Comparison of ENCODE assay signal across 7 mouse cellular contexts in genomic region chr19:29334068-29334745, GRCm38 (mm10). TPM values are rescaled to one million over a fixed set of nuclear protein-coding genes. Genes with fewer than 3 reads are reported as not detected.
A peak's percentile ranks its signal among the peaks of the same experiment; 100 is the strongest.
DNase-seq lines count a peak whose midpoint lies in the region; ATAC-seq and TF ChIP-seq lines count a peak whose summit lies in the region.

TSS of gene Rln1 (minus strand) at chr19:29334670.

- peak within 1 kb of the TSS; percentile 21; the same call in 1 of the 2 replicates for H3K4me2 ChIP-seq in CH12.LX (ENCODE audit: insufficient read depth, low read depth, poor library complexity, severe bottlenecking)
- peak within 1 kb of the TSS; percentile 92 for H3K4me2 ChIP-seq in heart, embryonic 13.5 days
- peak within 1 kb of the TSS; percentile 67 for H3K4me2 ChIP-seq in kidney, postnatal 0 days (ENCODE audit: low read length)
- H3K4me2 ChIP-seq in midbrain, embryonic 14.5 days (ENCODE audit: low read length): peak within 1 kb of the TSS; percentile 69

- no peaks in the 10 kb centered on the region for H3K4me1 ChIP-seq in CH12.LX (ENCODE audit: control insufficient read depth in 1 of 2, insufficient read depth in 2 of 2)
- no peaks in the 10 kb centered on the region for H3K4me1 ChIP-seq in cortical plate, adult 2 months (ENCODE audit: control insufficient read depth, insufficient read depth, low read length)
- H3K4me1 ChIP-seq in heart, embryonic 13.5 days: 0 out of 2 replicates have a peak, but pooled peaks cover 9% of the 10 kb centered on the region
- H3K4me1 ChIP-seq in kidney, postnatal 0 days (replicated peaks; ENCODE audit: insufficient read depth, low read length): peaks cover 5% of the 10 kb centered on the region; the same call in 1 of the 2 replicates
- H3K4me1 ChIP-seq in midbrain, embryonic 14.5 days (ENCODE audit: control insufficient read depth, insufficient read depth, low read length): no peaks in the 10 kb centered on the region

- TF ChIP-seq POLR2A in CH12.LX (IDR thresholded peaks at IDR 0.05; ENCODE audit: low read depth, low read length): no peak
- TF ChIP-seq POLR2A in cortical plate, adult 2 months (IDR thresholded peaks at IDR 0.05; ENCODE audit: extremely low read depth, insufficient read depth, low read length): no peak

- H3K79me2 ChIP-seq in CH12.LX (replicated peaks; ENCODE audit: control insufficient read depth, extremely low read depth, insufficient read depth, poor library complexity, severe bottlenecking): no peaks in the 10 kb centered on the region

- DNase-seq in 3134 (ENCODE audit: extremely low read depth, insufficient read length, low spot score) (peak; percentile 7), CH12.LX (ENCODE audit: extremely low read depth) (no peak)
- DNase-seq in kidney, postnatal 0 days (ENCODE audit: low spot score): peak; percentile 65
- DNase-seq in midbrain, embryonic 14.5 days: peak; percentile 77
- DNase-seq in urinary bladder, postnatal 4 days (ENCODE audit: low spot score in 2 of 2): peak; percentile 22 to 64

- no peak within 1 kb of the TSS for H3K9ac ChIP-seq in CH12.LX (ENCODE audit: insufficient read depth, low read depth)
- peak within 1 kb of the TSS; percentile 78 for H3K9ac ChIP-seq in heart, embryonic 13.5 days
- H3K9ac ChIP-seq in kidney, postnatal 0 days (ENCODE audit: low read depth, low read length): peak within 1 kb of the TSS; percentile 25
- peak within 1 kb of the TSS; percentile 59 for H3K9ac ChIP-seq in midbrain, embryonic 14.5 days (replicated peaks; ENCODE audit: low read length)

- no peak for ATAC-seq in heart, embryonic 13.5 days (ENCODE audit: extremely low read depth, insufficient number of reproducible peaks, low FRiP score, low TSS enrichment)
- peak; percentile 82 for ATAC-seq in kidney, postnatal 0 days (replicated peaks; ENCODE audit: low FRiP score, low read depth)
- peak; percentile 58; the same call in 1 of the 2 replicates for ATAC-seq in midbrain, embryonic 14.5 days (ENCODE audit: low FRiP score, low TSS enrichment)

- H3K9me3 ChIP-seq in CH12.LX (replicated peaks; ENCODE audit: low read length): no peaks in the 10 kb centered on the region
- no peaks in the 10 kb centered on the region for H3K9me3 ChIP-seq in heart, embryonic 13.5 days
- H3K9me3 ChIP-seq in kidney, postnatal 0 days (replicated peaks; ENCODE audit: low read length): no peaks in the 10 kb centered on the region
- H3K9me3 ChIP-seq in midbrain, embryonic 14.5 days (ENCODE audit: control insufficient read depth, low read length): no peaks in the 10 kb centered on the region

- WGBS in heart, embryonic 13.5 days: 2% methylated on average over 23 of the region's 23 CpGs
- WGBS in kidney, postnatal 0 days: 4% methylated on average over 23 of the region's 23 CpGs
- WGBS in midbrain, embryonic 14.5 days: 2% methylated on average over 23 of the region's 23 CpGs

- no peak within 1 kb of the TSS for H3K27ac ChIP-seq in CH12.LX (ENCODE audit: insufficient read depth, low read depth)
- no peak within 1 kb of the TSS for H3K27ac ChIP-seq in cortical plate, adult 2 months (ENCODE audit: insufficient read depth, low read length)
- no peak within 1 kb of the TSS for H3K27ac ChIP-seq in heart, embryonic 13.5 days (replicated peaks)
- H3K27ac ChIP-seq in kidney, postnatal 0 days: no peak within 1 kb of the TSS
- H3K27ac ChIP-seq in midbrain, embryonic 14.5 days (replicated peaks; ENCODE audit: low read depth, low read length): peak within 1 kb of the TSS; percentile 9; the same call in 1 of the 2 replicates

- dilution Hi-C loops in CH12.LX (cut with MboI; ENCODE audit: extremely low pct_ligation_motif_present, extremely low pct_unique_long_range_greater_than_20kb, low sequenced_read_pairs): no loop called here

- no peak within 1 kb of the TSS for H3K4me3 ChIP-seq in CH12.LX (replicated peaks in 1 of 3; ENCODE audit: low read depth in 2 of 3, low read length in 2 of 3, poor library complexity in 1 of 3)
- H3K4me3 ChIP-seq in cortical plate, adult 2 months (ENCODE audit: insufficient read depth, low read length): peak within 1 kb of the TSS; percentile 29
- peak within 1 kb of the TSS; percentile 57 for H3K4me3 ChIP-seq in heart, embryonic 13.5 days
- peak within 1 kb of the TSS; percentile 35 for H3K4me3 ChIP-seq in kidney, postnatal 0 days (replicated peaks; ENCODE audit: low read depth, low read length)
- peak within 1 kb of the TSS; percentile 40 for H3K4me3 ChIP-seq in midbrain, embryonic 14.5 days (replicated peaks; ENCODE audit: low read depth, low read length)

- TF ChIP-seq CTCF in CH12.LX (conservative IDR thresholded peaks at IDR 0.05 in 1 of 2, IDR thresholded peaks at IDR 0.05 in 1 of 2; ENCODE audit: low read depth in 2 of 2, low read length in 2 of 2): no peak
- TF ChIP-seq CTCF in cortical plate, adult 2 months (IDR thresholded peaks at IDR 0.05; ENCODE audit: extremely low read depth, insufficient read depth, low read length): no peak
- TF ChIP-seq CTCF in kidney, postnatal 0 days (IDR thresholded peaks at IDR 0.05; ENCODE audit: low read depth): no peak

- no peaks in the 10 kb centered on the region for H3K36me3 ChIP-seq in CH12.LX (replicated peaks in 1 of 2; ENCODE audit: control insufficient read depth in 1 of 2, insufficient read depth in 1 of 2, low read length in 1 of 2)
- H3K36me3 ChIP-seq in heart, embryonic 13.5 days: no peaks in the 10 kb centered on the region
- H3K36me3 ChIP-seq in kidney, postnatal 0 days (ENCODE audit: insufficient read depth, low read length): no peaks in the 10 kb centered on the region
- H3K36me3 ChIP-seq in midbrain, embryonic 14.5 days (ENCODE audit: control insufficient read depth, insufficient read depth, low read length): no peaks in the 10 kb centered on the region

- no peak for TF ChIP-seq EP300 in CH12.LX (IDR thresholded peaks at IDR 0.05; ENCODE audit: low read length)

- in situ Hi-C loops in CH12.LX (cut with MboI; ENCODE audit: low pct_ligation_motif_present, low pct_unique_long_range_greater_than_20kb, low sequenced_read_pairs): no loop called here

- peaks cover 17% of the 10 kb centered on the region for H3K27me3 ChIP-seq in CH12.LX (replicated peaks)
- peaks cover 24% of the 10 kb centered on the region for H3K27me3 ChIP-seq in heart, embryonic 13.5 days (replicated peaks)
- H3K27me3 ChIP-seq in kidney, postnatal 0 days (ENCODE audit: insufficient read depth, low read length): no peaks in the 10 kb centered on the region
- no peaks in the 10 kb centered on the region for H3K27me3 ChIP-seq in midbrain, embryonic 14.5 days (ENCODE audit: control insufficient read depth, insufficient read depth, low read length)

- no peak for TF ChIP-seq RAD21 in CH12.LX (IDR thresholded peaks at IDR 0.05; ENCODE audit: low read depth, low read length)

TF ChIP-seq in CH12.LX, 34 proteins besides CTCF, POLR2A, EP300 and RAD21:
- no peak for TF ChIP-seq CHD2 (IDR thresholded peaks at IDR 0.05; ENCODE audit: low read length)
- no peak for TF ChIP-seq TCF12 (IDR thresholded peaks at IDR 0.05; ENCODE audit: low read depth, low read length)
- no peak for TF ChIP-seq NRF1 (IDR thresholded peaks at IDR 0.05; ENCODE audit: low read depth, low read length)
- no peak for TF ChIP-seq TBP (conservative IDR thresholded peaks at IDR 0.05; ENCODE audit: low read depth, low read length)
- TF ChIP-seq E2F4 (IDR thresholded peaks at IDR 0.05; ENCODE audit: insufficient replicate concordance, low read depth, low read length): no peak
- TF ChIP-seq GABPA (IDR thresholded peaks at IDR 0.05; ENCODE audit: insufficient replicate concordance, low read depth, low read length): no peak
- no peak for TF ChIP-seq UBTF (IDR thresholded peaks at IDR 0.05; ENCODE audit: low read depth, low read length)
- TF ChIP-seq MXI1 (IDR thresholded peaks at IDR 0.05; ENCODE audit: low read depth, low read length): no peak
- TF ChIP-seq MAFK (IDR thresholded peaks at IDR 0.05; ENCODE audit: insufficient replicate concordance, low read length): no peak
- no peak for TF ChIP-seq NELFE (IDR thresholded peaks at IDR 0.05; ENCODE audit: low read depth, low read length)
- TF ChIP-seq CHD1 (IDR thresholded peaks at IDR 0.05; ENCODE audit: low read depth, low read length): no peak
- no peak for TF ChIP-seq RCOR1 (conservative IDR thresholded peaks at IDR 0.05; ENCODE audit: low read depth, low read length)
- TF ChIP-seq JUN (IDR thresholded peaks at IDR 0.05; ENCODE audit: insufficient read depth, low read depth, low read length): no peak
- no peak for TF ChIP-seq POLR2AphosphoS2 (IDR thresholded peaks at IDR 0.05; ENCODE audit: low read depth, low read length)
- TF ChIP-seq IRF4 (IDR thresholded peaks at IDR 0.05; ENCODE audit: low read depth, low read length): no peak
TF ChIP-seq in CH12.LX: peak in this region for 0.

RNA-seq across cellular contexts. Expression of gene Rln1, which starts in this region (rescaled TPM):
- total RNA-seq in CH12.LX (2012; rRNA removed) (not detected in 2 replicates), CH12.LX (2014; rRNA removed) (not detected in 2 replicates)
- not detected in 2 replicates for polyA plus RNA-seq in CH12.LX (2012; ENCODE audit: insufficient read length, low read depth)
- 0.51 and 1.0 TPM in 2 replicates for polyA plus RNA-seq in cortical plate, adult 2 months (2012; rRNA removed)
- polyA plus RNA-seq in heart, embryonic 13.5 days (2015; fragmentation: Nextera tagmentation; extraction: Ambion mirVana): 0.33 TPM in 1 of 2 replicates, not detected in the other
- 0.33 TPM in 2 replicates for polyA plus RNA-seq in kidney, postnatal 0 days (2015; fragmentation: Nextera tagmentation; extraction: Ambion mirVana)
- polyA plus RNA-seq in midbrain, embryonic 14.5 days (2014; fragmentation: Nextera tagmentation; extraction: Ambion mirVana): 2.7 and 3.3 TPM in 2 replicates

Comparison
In these comparisons a context has a peak if more than half of its experiments do, and no peak if none do; other contexts are left out.
1. Peak in DNase-seq, ATAC-seq, H3K4me3 ChIP-seq, H3K9ac ChIP-seq and H3K4me2 ChIP-seq in kidney, postnatal 0 days; RNA of the gene not detected or under 1 TPM.
2. H3K4me2 ChIP-seq: peak in every context shown above with its lines; median percentile 92 in heart, embryonic 13.5 days; 69 in midbrain, embryonic 14.5 days; 67 in kidney, postnatal 0 days; 21 in CH12.LX.
3. H3K4me3 ChIP-seq: peak in cortical plate, adult 2 months (single experiment), heart, embryonic 13.5 days (single experiment) and midbrain, embryonic 14.5 days (single experiment); none in CH12.LX (0 of 3).